Mouse (Mus musculus) kidney, postnatal 36 days (tissue): ENCODE data around the gene Lyrm7.
A peak's percentile ranks its signal among the peaks of the same experiment; 100 is the strongest.

Source experiments
- DNase-seq, 2 experiments: peaks; one replicate each; pipeline ENCODE4 v3.0.0; 2021 to 2022; ENCODE audit warnings: mixed read lengths in 2 of 2

Gene Lyrm7

DNA sequence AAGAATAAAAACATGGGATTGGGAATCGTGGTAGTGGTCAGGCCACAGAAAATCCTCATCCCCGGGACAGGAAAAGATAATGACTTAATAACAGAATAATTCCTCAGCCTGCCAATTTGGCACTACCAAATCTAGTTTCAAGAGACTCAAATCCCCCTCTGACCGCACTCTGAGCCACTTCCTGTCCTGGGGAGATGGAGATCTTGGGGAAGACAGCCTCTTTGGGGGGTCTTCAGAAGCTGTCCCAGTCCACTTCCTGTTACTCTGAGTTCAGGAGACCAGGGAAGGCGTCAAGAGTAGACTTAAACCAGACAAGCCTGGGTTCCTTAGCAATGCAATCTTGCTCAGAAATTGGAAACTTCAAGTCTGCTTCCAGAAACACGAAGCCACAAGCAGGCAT is 15.8 kb downstream of the Lyrm7 start:
- no peak for DNase-seq

DNA sequence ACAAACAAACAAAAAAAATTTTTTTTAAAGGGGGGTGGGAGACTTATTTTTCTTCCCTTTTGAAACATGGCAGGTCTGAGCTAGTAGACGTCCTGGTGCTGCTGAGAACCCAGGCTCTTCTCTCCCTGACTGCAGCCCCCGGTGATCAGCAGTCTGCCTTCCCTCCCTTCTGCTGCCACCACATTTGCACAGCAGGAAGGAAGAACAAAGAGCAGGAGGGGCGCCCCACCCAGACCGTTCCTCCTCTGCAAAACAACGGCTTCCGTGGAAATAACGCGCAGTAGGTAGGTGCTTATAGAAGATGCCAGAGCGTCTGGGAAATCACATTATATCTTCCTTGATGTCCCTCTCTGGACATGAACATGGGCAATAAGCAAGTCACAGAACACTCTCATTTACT is 16.3 kb downstream of the Lyrm7 start:
- no peak for DNase-seq

DNA sequence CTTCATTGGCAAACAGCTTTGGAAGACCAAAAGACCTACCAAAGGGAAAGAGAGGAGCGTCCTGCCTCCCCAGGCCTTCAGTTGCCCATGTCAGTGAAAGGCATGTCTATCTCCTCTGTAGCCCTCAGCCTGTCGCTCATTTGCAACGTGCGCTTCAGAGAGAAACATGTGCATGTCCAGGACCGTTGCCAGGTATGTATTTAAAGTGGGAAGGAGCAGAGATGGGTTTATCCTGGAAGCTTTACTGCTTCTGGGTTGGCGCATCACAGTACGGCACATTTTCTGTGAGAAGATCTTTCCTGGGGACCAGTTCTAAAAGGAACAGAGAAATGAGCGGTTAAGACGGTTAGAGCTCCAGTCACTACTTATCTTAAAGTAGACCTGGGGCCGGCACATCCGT is 19.8 kb downstream of the Lyrm7 start:
- DNase-seq: no peak

- no peak for DNase-seq
These were observed 21.0 kb downstream of the Lyrm7 start for GRCm38 (mm10) chr11:54839696-54840095.

GRCm38 (mm10) chr11:54836106-54836505 is 24.6 kb downstream of the Lyrm7 start:
- DNase-seq: peak in 1 of 2 experiments; percentile 61

DNA sequence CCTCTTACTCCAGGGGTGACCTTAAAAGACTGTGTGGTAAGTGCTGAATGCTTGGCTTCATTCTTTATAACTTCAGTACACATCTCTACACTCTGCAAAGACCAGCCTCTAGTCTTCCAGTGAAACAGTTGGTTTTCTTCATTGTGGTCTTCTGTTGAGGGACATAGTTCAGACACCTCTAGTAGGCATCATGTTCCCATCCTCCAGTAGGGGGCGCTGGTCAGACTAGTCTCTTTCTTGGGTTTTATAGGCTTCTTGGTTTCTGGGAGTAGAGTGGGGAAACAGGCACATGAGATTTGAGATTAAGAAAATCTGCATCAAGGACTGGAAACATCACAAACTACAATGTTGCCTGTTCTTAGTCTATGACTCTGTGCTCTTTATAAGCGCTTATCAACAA is 26.1 kb downstream of the Lyrm7 start:
- DNase-seq: peak in 1 of 2 experiments; percentile 15

- DNase-seq: no peak
These were observed 26.9 kb downstream of the Lyrm7 start for GRCm38 (mm10) chr11:54833833-54834232.

GRCm38 (mm10) chr11:54826819-54827218 is 33.9 kb downstream of the Lyrm7 start:
- no peak for DNase-seq

- DNase-seq: no peak
These were observed 34.9 kb downstream of the Lyrm7 start for GRCm38 (mm10) chr11:54825774-54826173.

DNA sequence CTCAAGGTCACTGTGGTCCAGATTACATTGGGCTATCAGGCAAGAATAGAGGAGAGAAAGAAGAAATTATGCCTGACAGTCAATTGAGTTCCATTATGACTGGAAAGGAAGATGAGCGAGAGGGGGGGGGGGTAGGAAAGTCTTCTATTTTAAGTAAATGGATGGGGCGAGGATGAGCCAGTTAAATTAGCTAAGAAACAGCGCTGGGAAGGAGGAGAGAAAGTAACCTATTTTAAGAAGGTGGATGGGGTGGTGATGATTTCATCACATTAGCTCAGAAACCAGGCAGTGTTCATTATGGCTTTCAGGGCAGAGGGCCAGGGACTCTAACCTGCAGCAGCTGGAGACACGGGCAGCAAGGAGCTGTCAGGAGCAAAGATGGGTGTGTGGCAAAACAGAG is 37.2 kb downstream of the Lyrm7 start:
- DNase-seq: no peak

DNA sequence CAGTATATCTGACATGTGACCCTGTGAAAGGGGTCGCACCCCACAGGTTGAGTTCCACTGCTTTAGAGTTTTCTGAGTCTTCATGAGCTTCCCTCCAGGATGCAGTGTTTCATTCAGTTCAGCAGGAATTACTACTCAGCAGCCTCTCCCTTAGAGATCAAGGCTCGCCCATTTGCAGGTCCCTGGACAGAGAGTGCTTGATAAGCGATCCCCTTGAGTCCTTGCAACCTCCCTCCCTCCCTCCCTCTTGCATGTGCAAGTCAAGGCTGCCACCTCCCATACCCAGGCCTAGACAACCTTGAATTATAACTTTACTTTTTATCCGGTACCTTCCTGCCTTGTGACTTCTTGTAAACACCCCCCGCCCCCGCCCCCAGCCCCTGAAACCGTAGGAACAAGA is 41.2 kb downstream of the Lyrm7 start:
- no peak for DNase-seq

- no peak for DNase-seq
These were observed 43.3 kb downstream of the Lyrm7 start for GRCm38 (mm10) chr11:54817449-54817848.

DNA sequence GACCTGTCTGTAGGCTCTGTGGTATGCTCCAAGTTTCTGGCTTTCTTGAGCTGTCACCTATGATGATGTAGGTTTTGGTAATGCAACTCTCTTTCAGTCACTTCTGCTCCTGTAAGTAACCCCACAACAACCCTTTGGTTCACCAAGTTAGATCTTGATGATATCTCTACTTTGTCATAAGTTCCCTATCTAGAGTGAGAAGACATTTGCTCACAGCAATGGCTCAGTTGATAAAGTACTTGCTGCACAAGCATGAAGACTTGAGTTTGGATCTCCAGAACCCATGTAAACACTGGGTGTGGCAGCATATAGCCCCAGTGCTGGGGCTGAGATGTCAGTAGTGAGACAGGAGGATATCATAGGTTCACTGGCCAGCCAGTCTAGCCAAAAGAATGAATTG is 45.1 kb downstream of the Lyrm7 start:
- no peak for DNase-seq

DNA sequence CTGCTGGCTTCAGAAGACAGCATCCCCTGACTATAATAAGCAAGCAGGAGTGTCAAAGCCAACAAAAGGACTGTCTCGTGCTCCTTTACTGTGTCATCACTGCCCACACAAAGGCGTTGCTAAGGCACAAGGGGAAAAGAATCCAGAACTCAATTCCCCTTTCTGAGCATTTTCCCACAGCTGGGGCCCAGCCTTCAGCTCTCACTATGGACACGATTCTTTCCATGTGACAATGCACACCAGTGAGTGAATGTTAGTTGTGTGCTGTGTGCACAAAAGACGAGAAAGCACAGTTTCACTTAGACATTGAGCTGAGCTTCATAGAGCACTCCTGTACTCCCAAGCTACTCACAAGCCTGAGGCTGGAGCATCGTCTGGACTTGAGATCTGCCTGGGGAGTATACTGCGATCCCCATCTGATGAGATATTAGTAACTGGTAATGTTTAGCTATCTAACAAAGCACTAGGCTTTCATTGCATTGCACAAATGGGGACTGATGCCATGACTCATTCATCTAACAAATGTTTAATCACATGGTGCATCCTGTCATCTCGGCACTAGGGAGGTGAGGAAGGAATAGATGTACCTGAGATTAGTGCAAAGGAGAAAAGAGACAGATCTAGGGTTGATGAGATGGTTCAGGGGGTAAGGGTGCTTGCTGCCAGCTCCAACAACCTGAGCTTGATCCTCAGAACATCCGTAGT is 47.8 kb downstream of the Lyrm7 start:
- DNase-seq: no peak

- DNase-seq: no peak
These were observed 48.4 kb downstream of the Lyrm7 start for GRCm38 (mm10) chr11:54812314-54812713.

- peak in 1 of 2 experiments; percentile 8 for DNase-seq
These were observed 49.7 kb downstream of the Lyrm7 start for GRCm38 (mm10) chr11:54811054-54811453.

DNA sequence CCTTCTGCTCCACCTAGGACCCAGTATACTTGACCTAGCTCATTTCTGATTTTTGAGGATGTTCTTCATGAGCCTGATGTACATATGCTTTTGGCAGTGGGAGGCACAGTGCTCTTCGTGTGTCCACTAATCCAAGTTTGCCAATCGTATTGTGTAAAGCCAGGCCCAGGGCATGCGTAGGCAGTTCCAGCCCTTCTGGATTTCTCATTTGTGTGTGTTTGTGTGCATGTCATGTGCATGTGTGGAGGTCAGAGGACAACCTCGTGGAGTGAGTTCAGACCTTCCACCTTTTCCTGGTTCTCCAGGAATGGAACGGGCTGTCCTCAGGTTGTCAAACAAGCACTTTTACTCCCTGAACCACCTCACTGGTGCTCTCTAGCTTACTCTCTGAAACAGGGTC is 51.1 kb downstream of the Lyrm7 start:
- no peak for DNase-seq

- no peak for DNase-seq
These were observed 52.5 kb downstream of the Lyrm7 start for GRCm38 (mm10) chr11:54808177-54808576.

DNA sequence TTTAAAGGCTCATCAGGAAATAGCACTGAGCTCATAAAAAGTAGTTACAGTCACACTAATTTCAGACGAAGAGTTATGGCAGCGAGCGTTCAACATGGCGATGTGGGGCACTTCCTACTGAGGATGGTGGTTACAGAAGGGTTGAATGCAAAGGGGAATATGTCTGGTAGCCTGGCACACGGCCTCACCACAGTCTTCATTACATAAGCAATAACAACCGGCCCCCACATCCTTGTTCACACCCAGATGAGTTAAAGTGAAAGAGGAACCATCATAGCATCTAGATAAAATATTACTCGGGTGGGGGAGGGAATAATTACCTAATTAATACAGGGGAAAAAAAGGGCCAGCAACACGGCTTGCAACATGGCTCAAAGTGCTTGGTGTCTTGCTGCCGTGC is 53.0 kb downstream of the Lyrm7 start:
- DNase-seq: no peak

- DNase-seq: no peak
These were observed 53.8 kb downstream of the Lyrm7 start for GRCm38 (mm10) chr11:54806891-54807290.

GRCm38 (mm10) chr11:54805196-54805595 is 55.5 kb downstream of the Lyrm7 start:
- DNase-seq: peak; percentile 64 to 81

DNA sequence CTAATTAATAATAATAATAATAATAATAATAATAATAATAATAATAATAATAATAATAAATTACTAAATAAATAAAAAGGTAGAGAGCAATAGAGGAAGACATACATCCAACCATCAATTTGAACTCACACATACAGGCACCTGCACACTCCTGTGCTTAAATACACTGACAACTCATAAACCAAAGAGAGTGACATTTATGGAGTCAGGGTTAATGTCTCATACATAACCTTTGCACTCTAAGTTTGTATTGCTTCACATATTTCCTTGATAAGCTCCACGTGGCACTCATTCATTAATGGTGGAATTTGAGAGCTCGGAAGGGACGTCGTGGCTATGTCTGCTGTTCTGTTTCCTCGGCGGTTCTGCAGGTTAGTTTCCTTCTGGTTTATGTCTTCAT is 58.1 kb downstream of the Lyrm7 start:
- no peak for DNase-seq

DNA sequence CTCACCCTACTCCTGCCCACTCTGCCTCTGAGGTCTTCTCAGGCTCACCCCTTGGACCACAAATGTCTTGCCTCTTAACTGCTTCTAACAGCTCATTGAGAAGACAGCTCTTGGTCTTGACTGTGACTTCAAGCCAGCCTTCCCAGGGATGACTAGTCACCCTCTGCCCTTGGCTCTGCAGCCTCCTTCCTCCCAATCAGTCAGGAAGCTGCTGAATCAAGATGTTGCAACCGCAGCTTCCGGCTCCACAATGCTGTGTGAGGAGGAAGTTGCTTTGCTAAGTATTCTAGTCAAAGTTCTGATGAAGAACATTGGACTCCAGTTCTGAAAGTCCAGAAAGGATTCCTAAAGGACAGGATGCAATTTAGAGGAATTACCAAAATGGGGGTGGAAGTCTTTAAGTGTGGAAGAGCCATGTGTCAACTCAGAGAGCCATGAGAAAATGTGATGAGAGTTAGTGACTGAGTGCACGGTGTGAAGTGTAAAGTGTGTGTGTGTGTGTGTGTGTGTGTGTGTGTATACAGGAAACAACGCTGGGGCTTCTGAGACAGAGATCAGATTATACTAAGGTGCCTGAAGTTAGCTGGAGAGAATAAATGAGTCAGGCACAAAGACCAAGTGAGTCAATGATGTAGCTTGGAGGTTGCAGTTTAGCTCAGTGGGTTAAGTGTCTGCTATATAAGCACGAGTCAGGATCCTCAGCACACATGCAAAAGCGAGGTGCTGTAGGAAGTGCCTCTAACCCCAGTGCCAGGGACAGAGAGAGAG is 58.7 kb downstream of the Lyrm7 start:
- DNase-seq: peak; percentile 68 to 72

GRCm38 (mm10) chr11:54796551-54796950 is 64.2 kb downstream of the Lyrm7 start:
- DNase-seq: no peak
